ENCODE assay signal across 17 mouse cellular contexts in the genomic region with DNA sequence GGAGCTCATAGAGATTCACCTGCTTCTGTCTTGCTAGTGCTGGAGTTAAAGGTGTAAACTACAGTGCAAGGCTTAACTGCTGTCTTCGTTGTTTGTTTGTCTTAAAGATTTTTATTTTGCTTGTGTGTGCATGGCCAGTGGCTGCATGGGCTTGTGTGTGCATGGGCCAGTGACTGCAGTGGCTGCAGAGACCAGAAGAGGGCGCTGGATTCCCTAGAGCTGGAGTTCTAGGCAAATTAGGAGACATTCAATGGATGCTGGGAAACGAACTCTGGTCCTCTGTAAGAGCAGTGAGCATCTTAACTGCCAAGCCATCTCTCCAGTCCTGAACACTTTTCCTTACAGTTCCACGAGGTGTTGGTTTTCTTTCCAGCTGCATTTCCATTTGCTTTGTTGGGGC. TPM values are rescaled to one million over a fixed set of nuclear protein-coding genes. Genes with fewer than 3 reads are reported as not detected.
DNase-seq lines count a peak whose midpoint lies in the region; ATAC-seq and TF ChIP-seq lines count a peak whose summit lies in the region.
"Had no signal": no experiment of that assay in that cellular context is flagged by ENCODE, and none has a peak within 500 bp of the region (broad histone marks: within the 10 kb centered on the region; RNA-seq: fewer than 3 reads in every experiment).

No protein-coding gene starts in this region.

- no peak overlapping the region for H3K4me2 ChIP-seq in intestine, postnatal 0 days (replicated peaks; ENCODE audit: low read depth)
- H3K4me2 ChIP-seq in intestine, embryonic 16.5 days (ENCODE audit: low read depth, low read length): no peak overlapping the region
- H3K4me2 ChIP-seq in lung, postnatal 0 days (replicated peaks; ENCODE audit: low read depth, low read length): no peak overlapping the region
- no peak overlapping the region for H3K4me2 ChIP-seq in liver, postnatal 0 days (ENCODE audit: low read depth, low read length)
- H3K4me2 ChIP-seq: forebrain, embryonic 13.5 days; limb, embryonic 15.5 days; midbrain, embryonic 13.5 days had no signal

- ATAC-seq in intestine, postnatal 0 days: no peak
- no peak for ATAC-seq in intestine, embryonic 16.5 days
- ATAC-seq in lung, postnatal 0 days: no peak
- ATAC-seq in liver, postnatal 0 days: no peak
- ATAC-seq: forebrain, embryonic 13.5 days; midbrain, embryonic 13.5 days had no signal

- no peaks in the 10 kb centered on the region for H3K4me1 ChIP-seq in intestine, postnatal 0 days (replicated peaks; ENCODE audit: control insufficient read depth, insufficient read depth, low read length)
- no peaks in the 10 kb centered on the region for H3K4me1 ChIP-seq in intestine, embryonic 16.5 days (ENCODE audit: control insufficient read depth, insufficient read depth, low read length)
- peaks cover 4% of the 10 kb centered on the region for H3K4me1 ChIP-seq in lung, postnatal 0 days (ENCODE audit: insufficient read depth, low read depth, low read length)
- H3K4me1 ChIP-seq in liver, postnatal 0 days (ENCODE audit: insufficient read depth): peaks cover 24% of the 10 kb centered on the region
- H3K4me1 ChIP-seq: limb, embryonic 15.5 days had no signal

- no peak overlapping the region for H3K4me3 ChIP-seq in intestine, postnatal 0 days (ENCODE audit: low read depth, low read length)
- no peak overlapping the region for H3K4me3 ChIP-seq in intestine, embryonic 16.5 days (ENCODE audit: low read length)
- H3K4me3 ChIP-seq in lung, postnatal 0 days (ENCODE audit: low read depth, low read length): no peak overlapping the region
- no peak overlapping the region for H3K4me3 ChIP-seq in liver, postnatal 0 days (ENCODE audit: low read depth, low read length)
- H3K4me3 ChIP-seq: forebrain, embryonic 13.5 days; limb, embryonic 15.5 days; midbrain, embryonic 13.5 days had no signal

- H3K9ac ChIP-seq in intestine, postnatal 0 days (ENCODE audit: low read depth, low read length): no peak overlapping the region
- no peak overlapping the region for H3K9ac ChIP-seq in intestine, embryonic 16.5 days (ENCODE audit: low read depth, low read length)
- no peak overlapping the region for H3K9ac ChIP-seq in lung, postnatal 0 days (replicated peaks; ENCODE audit: low read depth)
- H3K9ac ChIP-seq in liver, postnatal 0 days (replicated peaks): no peak overlapping the region
- H3K9ac ChIP-seq: forebrain, embryonic 13.5 days; limb, embryonic 15.5 days; midbrain, embryonic 13.5 days had no signal

- H3K36me3 ChIP-seq in intestine, postnatal 0 days (ENCODE audit: control insufficient read depth, insufficient read depth): peaks cover 6% of the 10 kb centered on the region; the same call in 1 of the 2 replicates
- H3K36me3 ChIP-seq in intestine, embryonic 16.5 days (ENCODE audit: control insufficient read depth, insufficient read depth, low read length): no peaks in the 10 kb centered on the region
- H3K36me3 ChIP-seq in lung, postnatal 0 days (ENCODE audit: insufficient read depth, low read length): peaks cover 3% of the 10 kb centered on the region; the same call in 1 of the 2 replicates
- no peaks in the 10 kb centered on the region for H3K36me3 ChIP-seq in liver, postnatal 0 days (replicated peaks; ENCODE audit: insufficient read depth, low read length)

- H3K9me3 ChIP-seq in intestine, postnatal 0 days (ENCODE audit: control insufficient read depth): no peaks in the 10 kb centered on the region
- H3K9me3 ChIP-seq in intestine, embryonic 16.5 days (ENCODE audit: control insufficient read depth, low read length): no peaks in the 10 kb centered on the region
- H3K9me3 ChIP-seq in lung, postnatal 0 days (ENCODE audit: low read length): no peaks in the 10 kb centered on the region
- H3K9me3 ChIP-seq in liver, postnatal 0 days (ENCODE audit: low read length): no peaks in the 10 kb centered on the region
- H3K9me3 ChIP-seq: forebrain, embryonic 13.5 days; limb, embryonic 15.5 days; midbrain, embryonic 13.5 days had no signal

- DNase-seq in lung, postnatal 0 days (ENCODE audit: low spot score): no peak
- no peak for DNase-seq in lung, postnatal 4 days
- peak; percentile 71 for DNase-seq in R1 (ENCODE audit: low read depth, low spot score)
- no peak for DNase-seq in liver, postnatal 0 days
- DNase-seq in thymus, postnatal 4 days: no peak
- DNase-seq: adrenal gland, adult 8-10 months; cerebellum, adult 9-10 months; embryo, embryonic 11 days; kidney, postnatal 10 days; right cerebral cortex, postnatal 14 days; thymus, adult 2 months had no signal

- no peak overlapping the region for H3K27ac ChIP-seq in intestine, postnatal 0 days (ENCODE audit: low read depth, low read length)
- H3K27ac ChIP-seq in intestine, embryonic 16.5 days (ENCODE audit: low read length): no peak overlapping the region
- no peak overlapping the region for H3K27ac ChIP-seq in lung, postnatal 0 days (ENCODE audit: low read length)
- H3K27ac ChIP-seq in liver, postnatal 0 days (ENCODE audit: low read depth): no peak overlapping the region
- H3K27ac ChIP-seq: forebrain, embryonic 13.5 days; limb, embryonic 15.5 days; macrophage; midbrain, embryonic 13.5 days had no signal

- no peaks in the 10 kb centered on the region for H3K27me3 ChIP-seq in intestine, postnatal 0 days (replicated peaks; ENCODE audit: control insufficient read depth, insufficient read depth, low read length)
- no peaks in the 10 kb centered on the region for H3K27me3 ChIP-seq in intestine, embryonic 16.5 days (replicated peaks; ENCODE audit: control insufficient read depth, insufficient read depth, low read length)
- H3K27me3 ChIP-seq in lung, postnatal 0 days (replicated peaks; ENCODE audit: insufficient read depth, low read length): no peaks in the 10 kb centered on the region
- no peaks in the 10 kb centered on the region for H3K27me3 ChIP-seq in liver, postnatal 0 days (ENCODE audit: insufficient read depth, low read length)
- H3K27me3 ChIP-seq: forebrain, embryonic 13.5 days; limb, embryonic 15.5 days; midbrain, embryonic 13.5 days had no signal

- TF ChIP-seq EP300 in lung, postnatal 0 days (IDR thresholded peaks at IDR 0.05): no peak
- no peak for TF ChIP-seq EP300 in liver, postnatal 0 days (IDR thresholded peaks at IDR 0.05; ENCODE audit: low read depth)

- 76% methylated on average over 4 of the region's 4 CpGs for WGBS in intestine, postnatal 0 days
- 81% methylated on average over 4 of the region's 4 CpGs for WGBS in intestine, embryonic 16.5 days
- WGBS in lung, postnatal 0 days: 76% methylated on average over 4 of the region's 4 CpGs
- WGBS in liver, postnatal 0 days (ENCODE audit: insufficient replicate concordance): 71% methylated on average over 4 of the region's 4 CpGs

- peak; percentile 40 for TF ChIP-seq CTCF in intestine, postnatal 0 days (IDR thresholded peaks at IDR 0.05; ENCODE audit: low read depth)
- TF ChIP-seq CTCF in lung, postnatal 0 days (IDR thresholded peaks at IDR 0.05): peak; percentile 40; the same call in 1 of the 2 replicates
- peak; percentile 45 for TF ChIP-seq CTCF in liver, postnatal 0 days (IDR thresholded peaks at IDR 0.05; ENCODE audit: low read depth)

RNA-seq across cellular contexts. Expression of a gene that starts 12.6 kb away (rescaled TPM):
- 16.2 and 17.3 TPM in 2 replicates for polyA plus RNA-seq in intestine, postnatal 0 days (2015; fragmentation: Nextera tagmentation; extraction: Ambion mirVana)
- polyA plus RNA-seq in intestine, embryonic 16.5 days (2015; fragmentation: Nextera tagmentation; extraction: Ambion mirVana): 17.4 and 20.5 TPM in 2 replicates
- polyA plus RNA-seq in lung, postnatal 0 days (2015; fragmentation: Nextera tagmentation; extraction: Ambion mirVana): 32.3 and 37.0 TPM in 2 replicates
- polyA plus RNA-seq in liver, postnatal 0 days (2015; fragmentation: Nextera tagmentation; extraction: Ambion mirVana): 7.9 and 10.5 TPM in 2 replicates

RNA-seq across cellular contexts. Expression of a gene that starts 22.4 kb away (rescaled TPM):
- polyA plus RNA-seq in intestine, postnatal 0 days (2015; fragmentation: Nextera tagmentation; extraction: Ambion mirVana): 105 and 106 TPM in 2 replicates
- 189 and 217 TPM in 2 replicates for polyA plus RNA-seq in intestine, embryonic 16.5 days (2015; fragmentation: Nextera tagmentation; extraction: Ambion mirVana)
- 74.7 and 76.4 TPM in 2 replicates for polyA plus RNA-seq in lung, postnatal 0 days (2015; fragmentation: Nextera tagmentation; extraction: Ambion mirVana)
- 148 and 158 TPM in 2 replicates for polyA plus RNA-seq in liver, postnatal 0 days (2015; fragmentation: Nextera tagmentation; extraction: Ambion mirVana)

RNA-seq across cellular contexts. Expression of a gene that starts 27.9 kb away (rescaled TPM):
- 31.2 and 34.3 TPM in 2 replicates for polyA plus RNA-seq in intestine, postnatal 0 days (2015; fragmentation: Nextera tagmentation; extraction: Ambion mirVana)
- 46.1 and 48.4 TPM in 2 replicates for polyA plus RNA-seq in intestine, embryonic 16.5 days (2015; fragmentation: Nextera tagmentation; extraction: Ambion mirVana)
- 39.6 and 41.7 TPM in 2 replicates for polyA plus RNA-seq in lung, postnatal 0 days (2015; fragmentation: Nextera tagmentation; extraction: Ambion mirVana)
- polyA plus RNA-seq in liver, postnatal 0 days (2015; fragmentation: Nextera tagmentation; extraction: Ambion mirVana): 19.1 and 20.9 TPM in 2 replicates
